Mouse (Mus musculus): ENCODE results near the gene Clasrp. TPM values are rescaled to one million over a fixed set of nuclear protein-coding genes. Genes with fewer than 3 reads are reported as not detected.

The Clasrp gene
- 21.3 and 23.3 TPM in 2 replicates for polyA plus RNA-seq (2012; rRNA removed)
- 7.5 and 8.6 TPM in 2 replicates for polyA plus RNA-seq (2014; fragmentation: Nextera tagmentation; extraction: Ambion mirVana)

DNA sequence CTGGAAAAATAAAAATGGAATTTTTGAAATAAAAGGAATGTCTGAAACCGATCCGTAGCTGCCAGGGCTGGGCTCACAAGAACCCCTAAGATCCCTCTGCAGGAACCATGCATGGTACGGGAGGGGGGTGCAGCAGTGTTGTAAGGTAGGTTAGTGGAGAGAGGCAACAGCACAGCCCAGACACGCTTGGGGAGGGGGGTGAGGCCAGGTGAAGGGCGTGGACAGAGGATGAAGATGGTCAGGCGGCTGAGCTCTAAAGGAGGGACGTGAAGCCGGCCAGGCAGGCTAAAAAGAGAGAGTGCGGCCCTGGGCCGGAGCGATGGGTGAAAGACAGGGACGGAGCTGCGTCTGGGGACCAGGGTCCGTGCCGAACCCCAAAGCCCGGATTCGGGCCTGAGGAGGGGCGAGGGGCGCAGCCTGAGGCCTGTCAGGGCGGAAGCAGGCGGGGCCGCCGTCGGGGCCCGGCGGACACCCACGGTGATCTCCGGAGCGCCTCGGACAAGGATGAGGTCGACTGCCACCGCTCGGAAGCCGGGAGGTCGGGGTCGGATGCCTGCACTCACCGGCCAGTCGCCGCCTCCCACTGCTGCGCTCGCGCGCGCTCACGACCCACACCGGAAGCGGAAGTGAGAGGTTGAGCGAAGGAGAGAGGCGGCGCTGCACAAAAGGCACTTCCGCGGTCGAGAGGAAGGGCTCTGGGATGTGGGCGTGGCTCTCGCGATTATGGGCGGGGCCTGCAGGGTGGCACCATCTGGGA, at the start of gene Clasrp:
Clasrp (minus strand) TSS at position 638 of the 757 bp plus-strand sequence.
- DNase-seq (ENCODE audit: low read depth in 3 of 3, low spot score in 3 of 3) (peak; percentile 88 to 91 (median 89)), ATAC-seq (ENCODE audit: insufficient read depth) (peak; percentile 90)
- peak within 1 kb of the TSS; percentile 82 for H3K4me2 ChIP-seq (ENCODE audit: low read depth)
- WGBS (ENCODE audit: insufficient replicate concordance), result under 1% methylated on average over 57 of the region's 57 CpGs
- TF ChIP-seq EP300 (IDR thresholded peaks at IDR 0.05; ENCODE audit: low read depth), result no peak
- no peak for TF ChIP-seq CTCF (IDR thresholded peaks at IDR 0.05; ENCODE audit: low read depth)
- peaks cover 8 to 13% of the 10 kb centered on the region in 2 experiments for H3K4me1 ChIP-seq (replicated peaks; ENCODE audit: control insufficient read depth in 2 of 2, insufficient read depth in 2 of 2, low read length in 1 of 2)
- peak within 1 kb of the TSS; percentile 73 for H3K9ac ChIP-seq (replicated peaks)
- peak within 1 kb of the TSS; percentile 69 to 81 for H3K4me3 ChIP-seq (ENCODE audit: insufficient read depth in 1 of 2, low read depth in 2 of 2, low read length in 2 of 2)
- H3K27me3 ChIP-seq (ENCODE audit: control insufficient read depth, insufficient read depth, low read length), result no peaks in the 10 kb centered on the region
- H3K36me3 ChIP-seq (replicated peaks; ENCODE audit: control insufficient read depth, insufficient read depth, low read depth), result peaks cover 7% of the 10 kb centered on the region
- H3K9me3 ChIP-seq (ENCODE audit: control insufficient read depth, low read length), result no peaks in the 10 kb centered on the region
- H3K27ac ChIP-seq, result no peak within 1 kb of the TSS; the same call in 1 of the 2 replicates

DNA sequence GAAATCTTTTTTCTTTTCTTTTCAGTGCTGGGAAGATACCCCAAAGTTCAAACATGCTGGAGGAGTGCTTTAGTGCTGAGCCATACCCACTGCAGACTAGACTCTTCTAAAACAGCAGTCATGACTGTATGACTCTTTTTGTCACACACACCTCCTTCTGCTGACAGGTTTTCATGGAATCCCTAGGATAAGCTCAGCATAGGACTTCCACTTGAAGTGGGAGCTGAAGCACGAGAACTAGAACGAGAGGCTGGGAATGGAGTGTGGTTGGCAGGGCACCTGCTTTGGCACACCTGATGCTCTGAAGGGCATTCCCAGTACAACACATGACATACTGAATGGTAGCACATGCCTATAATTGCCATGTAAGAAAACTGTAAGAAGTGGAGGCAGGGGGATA, 48.3 kb upstream of the Clasrp start:
- peaks cover 31% of the 10 kb centered on the region for H3K36me3 ChIP-seq (replicated peaks; ENCODE audit: control insufficient read depth, insufficient read depth, low read depth)
- no peak for ATAC-seq (ENCODE audit: insufficient read depth)

GRCm38 (mm10) chr7:19651063-19651786, 46.9 kb upstream of the Clasrp start:
- H3K36me3 ChIP-seq (replicated peaks; ENCODE audit: control insufficient read depth, insufficient read depth, low read depth), result peaks cover 32% of the 10 kb centered on the region
- H3K9me3 ChIP-seq (ENCODE audit: control insufficient read depth, low read length), result no peaks in the 10 kb centered on the region
- no peak overlapping the region for H3K4me3 ChIP-seq (ENCODE audit: insufficient read depth in 1 of 2, low read depth in 2 of 2, low read length in 2 of 2)
- peak; percentile 55; the same call in 1 of the 2 replicates for ATAC-seq (ENCODE audit: insufficient read depth)
- peak overlapping the region; percentile 18 for H3K4me2 ChIP-seq (ENCODE audit: low read depth)
- TF ChIP-seq CTCF (IDR thresholded peaks at IDR 0.05; ENCODE audit: low read depth) (no peak), EP300 (IDR thresholded peaks at IDR 0.05; ENCODE audit: low read depth) (no peak)
- 0 out of 2 replicates have a peak overlapping the region, but pooled peaks have one; percentile 12 for H3K27ac ChIP-seq
- H3K4me1 ChIP-seq (replicated peaks; ENCODE audit: control insufficient read depth in 2 of 2, insufficient read depth in 2 of 2, low read length in 1 of 2), result peaks cover 10% of the 10 kb centered on the region in 2 experiments
- DNase-seq (ENCODE audit: low read depth in 3 of 3, low spot score in 3 of 3), result no peak
- H3K27me3 ChIP-seq (ENCODE audit: control insufficient read depth, insufficient read depth, low read length), result no peaks in the 10 kb centered on the region
- 46% methylated on average over 6 of the region's 6 CpGs for WGBS (ENCODE audit: insufficient replicate concordance)
- H3K9ac ChIP-seq (replicated peaks), result no peak overlapping the region; the same call in 1 of the 2 replicates

More for the DNA sequence above, 48.3 kb upstream of the Clasrp start:
- Histone ChIP-seq H3K27me3 (ENCODE audit: control insufficient read depth, insufficient read depth, low read length) (no peaks in the 10 kb centered on the region), H3K4me3 (ENCODE audit: insufficient read depth in 1 of 2, low read depth in 2 of 2, low read length in 2 of 2) (no peak overlapping the region), H3K27ac (no peak overlapping the region), H3K9ac (replicated peaks) (no peak overlapping the region), H3K4me1 (replicated peaks; ENCODE audit: control insufficient read depth in 2 of 2, insufficient read depth in 2 of 2, low read length in 1 of 2) (peaks cover 10% of the 10 kb centered on the region in 2 experiments), H3K9me3 (ENCODE audit: control insufficient read depth, low read length) (no peaks in the 10 kb centered on the region), H3K4me2 (ENCODE audit: low read depth) (no peak overlapping the region)
- 75% methylated on average over 2 of the region's 2 CpGs for whole genome bisulfite sequencing (ENCODE audit: insufficient replicate concordance)
- no peak for TF ChIP-seq EP300 (IDR thresholded peaks at IDR 0.05; ENCODE audit: low read depth)
- no peak for TF ChIP-seq CTCF (IDR thresholded peaks at IDR 0.05; ENCODE audit: low read depth)
- DNase-seq (ENCODE audit: low read depth in 3 of 3, low spot score in 3 of 3), result no peak

- Histone ChIP-seq H3K27ac (no peak overlapping the region), H3K4me1 (replicated peaks; ENCODE audit: control insufficient read depth in 2 of 2, insufficient read depth in 2 of 2, low read length in 1 of 2) (no peaks in the 10 kb centered on the region), H3K4me3 (ENCODE audit: insufficient read depth in 1 of 2, low read depth in 2 of 2, low read length in 2 of 2) (no peak overlapping the region), H3K9me3 (ENCODE audit: control insufficient read depth, low read length) (no peaks in the 10 kb centered on the region), H3K27me3 (ENCODE audit: control insufficient read depth, insufficient read depth, low read length) (no peaks in the 10 kb centered on the region), H3K4me2 (ENCODE audit: low read depth) (no peak overlapping the region), H3K36me3 (replicated peaks; ENCODE audit: control insufficient read depth, insufficient read depth, low read depth) (peaks cover 75% of the 10 kb centered on the region), H3K9ac (replicated peaks) (no peak overlapping the region)
- TF ChIP-seq CTCF (IDR thresholded peaks at IDR 0.05; ENCODE audit: low read depth) (no peak), EP300 (IDR thresholded peaks at IDR 0.05; ENCODE audit: low read depth) (no peak)
- ATAC-seq (ENCODE audit: insufficient read depth) (no peak), DNase-seq (ENCODE audit: low read depth in 3 of 3, low spot score in 3 of 3) (no peak)
- WGBS (ENCODE audit: insufficient replicate concordance), result 88% methylated on average over 4 of the region's 4 CpGs
These were observed 36.9 kb upstream of the Clasrp start for GRCm38 (mm10) chr7:19641223-19641622.
